Mouse (Mus musculus) lung, postnatal 0 days (tissue): Measurements from ENCODE around the gene Pde3a.

ENCODE experiments used
- CTCF ChIP-seq: IDR thresholded peaks from 2 replicates; pipeline ENCODE4 v1.5.1; 2016; ENCODE audit warnings: antibody characterized with exemption, mild to moderate bottlenecking
- EP300 ChIP-seq: IDR thresholded peaks from 2 replicates; pipeline ENCODE4 v1.6.1; 2016; ENCODE audit warnings: antibody characterized with exemption, mild to moderate bottlenecking, control low read depth

GRCm38 (mm10) chr6:141488619-141489018, 239.6 kb downstream of the Pde3a start:
- TF ChIP-seq EP300 (no peak), CTCF (peak; percentile 80)
